Mouse (Mus musculus) ES-E14 (cell line): Measurements from ENCODE around the gene Tbc1d2b. TPM values are rescaled to one million over a fixed set of nuclear protein-coding genes. Genes with fewer than 3 reads are reported as not detected.

Source experiments
- DNase-seq: peaks from one replicate; pipeline ENCODE4 v3.0.0-alpha.2; 2013; ENCODE audit warnings: low read depth, low spot score
- H3K27ac ChIP-seq: 2 replicates; pipeline ENCODE4 v1.5.1; 2012; ENCODE audit warnings: low read depth, mild to moderate bottlenecking, low read length, moderate library complexity, mixed read lengths; ENCODE audit not compliant: poor library complexity, insufficient read depth, severe bottlenecking
- H3K36me3 ChIP-seq: 2 replicates; pipeline ENCODE4 v1.6.1; 2012; ENCODE audit warnings: mild to moderate bottlenecking, low read length, moderate library complexity, mixed read lengths; ENCODE audit not compliant: control insufficient read depth, poor library complexity, insufficient read depth, severe bottlenecking
- H3K4me1 ChIP-seq, 2 experiments: fragments of 150-350 bp in 1 of 2; sonication (generic) in 1 of 2; 2 replicates each; pipeline ENCODE4 v1.6.1; 2012; ENCODE audit warnings: low read length in 2 of 2, mild to moderate bottlenecking in 1 of 2, mixed read lengths in 1 of 2; ENCODE audit not compliant: control insufficient read depth in 2 of 2, insufficient read depth in 2 of 2, poor library complexity in 1 of 2
- H3K4me3 ChIP-seq, 2 experiments: fragments of 150-350 bp in 1 of 2; sonication (generic) in 1 of 2; 2 replicates each; pipeline ENCODE4 v1.5.1; 2012; ENCODE audit warnings: low read length in 2 of 2, low read depth in 1 of 2, mild to moderate bottlenecking in 1 of 2, mixed read lengths in 1 of 2; ENCODE audit not compliant: insufficient read depth in 1 of 2, poor library complexity in 1 of 2, severe bottlenecking in 1 of 2
- H3K9ac ChIP-seq: 2 replicates; pipeline ENCODE4 v1.6.1; 2012; ENCODE audit warnings: low read depth, mild to moderate bottlenecking, low read length, mixed read lengths; ENCODE audit not compliant: poor library complexity, insufficient read depth, severe bottlenecking
- H3K9me3 ChIP-seq: fragments of 150-350 bp; sonication (generic); 2 replicates; pipeline ENCODE4 v1.6.1; 2012; ENCODE audit warnings: low read depth, mild to moderate bottlenecking, low read length; ENCODE audit not compliant: control insufficient read depth, insufficient read depth
- CHD2 ChIP-seq: IDR thresholded peaks from 2 replicates; pipeline ENCODE4 v1.6.1; 2014; ENCODE audit warnings: mild to moderate bottlenecking, low read depth, low read length, inconsistent platforms
- HCFC1 ChIP-seq: IDR thresholded peaks from 2 replicates; pipeline ENCODE4 v1.6.1; 2012; ENCODE audit warnings: low read length, inconsistent platforms, borderline replicate concordance; ENCODE audit not compliant: insufficient read depth
- MAFK ChIP-seq: IDR thresholded peaks from 2 replicates; pipeline ENCODE4 v1.6.1; 2014; ENCODE audit warnings: mild to moderate bottlenecking, low read depth, low read length, inconsistent platforms; ENCODE audit not compliant: insufficient read depth
- ZC3H11A ChIP-seq: IDR thresholded peaks from 2 replicates; pipeline ENCODE4 v1.6.1; 2012; ENCODE audit warnings: low read depth, mild to moderate bottlenecking, inconsistent platforms, low read length, borderline replicate concordance
- ZNF384 ChIP-seq: IDR thresholded peaks from 2 replicates; pipeline ENCODE4 v1.6.1; 2012; ENCODE audit warnings: low read depth, low read length, inconsistent platforms
- in situ Hi-C, 2 experiments: fragments of 600-800 bp; cut with MboI; formaldehyde crosslinking; loops; one replicate each; pipeline ENCODE4 v1.15.1; 2025; ENCODE audit warnings: low sequenced_read_pairs in 2 of 2, inconsistent platforms in 1 of 2; ENCODE audit not compliant: unreplicated experiment in 2 of 2
- total RNA-seq: library from RNA; depleted of rRNA; stranded (reverse); fragments of 300-350 nt; gene quantifications from 2 replicates; pipeline ENCODE4 v1.2.3, GENCODE M21; 2012

Gene Tbc1d2b
- total RNA-seq, 1 experiment, result 10.2 TPM

GRCm38 (mm10) chr9:90179409-90179808 lies 91.2 kb downstream of the Tbc1d2b start:
- no peak for TF ChIP-seq CHD2
- no peak for TF ChIP-seq ZNF384
- no peak for TF ChIP-seq HCFC1
- TF ChIP-seq ZC3H11A, result no peak
- TF ChIP-seq MAFK, result no peak
- DNase-seq, result no peak
- in situ Hi-C loops, result no loop called here
- Histone ChIP-seq H3K4me3 (no peak overlapping the region), H3K9ac (no peak overlapping the region), H3K4me1 (no peaks in the 10 kb centered on the region), H3K9me3 (no peaks in the 10 kb centered on the region), H3K27ac (no peak overlapping the region), H3K36me3 (no peaks in the 10 kb centered on the region)

GRCm38 (mm10) chr9:90173330-90173729 lies 97.3 kb downstream of the Tbc1d2b start:
- peaks cover 0 to 2% of the 10 kb centered on the region in 2 experiments; a peak in 1 of 4 replicates for H3K4me1 ChIP-seq
- no peaks in the 10 kb centered on the region for H3K9me3 ChIP-seq
- DNase-seq, result no peak
- H3K4me3 ChIP-seq, result no peak overlapping the region
- H3K9ac ChIP-seq, result no peak overlapping the region
- H3K36me3 ChIP-seq, result no peaks in the 10 kb centered on the region
- H3K27ac ChIP-seq, result no peak overlapping the region
- TF ChIP-seq ZC3H11A, result no peak
- TF ChIP-seq HCFC1, result no peak
- TF ChIP-seq ZNF384, result no peak
- TF ChIP-seq MAFK, result no peak
- TF ChIP-seq CHD2, result no peak
- in situ Hi-C loops, result no loop called here

GRCm38 (mm10) chr9:90172528-90173321 lies 97.9 kb downstream of the Tbc1d2b start:
- DNase-seq, result no peak
- Histone ChIP-seq H3K9ac (no peak overlapping the region), H3K27ac (no peak overlapping the region), H3K4me1 (peaks cover 0 to 2% of the 10 kb centered on the region in 2 experiments; a peak in 1 of 4 replicates), H3K36me3 (no peaks in the 10 kb centered on the region), H3K9me3 (no peaks in the 10 kb centered on the region), H3K4me3 (no peak overlapping the region)
- in situ Hi-C loops, result no loop called here
- no peak for TF ChIP-seq MAFK
- no peak for TF ChIP-seq ZC3H11A
- TF ChIP-seq CHD2, result no peak
- TF ChIP-seq ZNF384, result no peak

GRCm38 (mm10) chr9:90171421-90171820 lies 99.2 kb downstream of the Tbc1d2b start:
- Histone ChIP-seq H3K27ac (no peak overlapping the region), H3K36me3 (no peaks in the 10 kb centered on the region), H3K4me3 (no peak overlapping the region), H3K9me3 (no peaks in the 10 kb centered on the region), H3K4me1 (peaks cover 0 to 2% of the 10 kb centered on the region in 2 experiments; a peak in 1 of 4 replicates), H3K9ac (no peak overlapping the region)
- no peak for TF ChIP-seq ZNF384
- TF ChIP-seq ZC3H11A, result no peak
- no peak for TF ChIP-seq HCFC1
- no peak for TF ChIP-seq CHD2
- TF ChIP-seq MAFK, result no peak
- no peak for DNase-seq
- in situ Hi-C loops, result no loop called here
